Mouse (Mus musculus) spleen, adult 12 weeks (tissue): ENCODE measurements around the gene Best3.
"Not testable (repeated sequence)": the region's sequence is repeated elsewhere in the genome, so short reads cannot be mapped to it uniquely, and the experiment has no call there.

Experiments
- DNase-seq: peaks from one replicate; pipeline ENCODE4 v3.0.0; 2022; ENCODE audit warnings: low spot score

Best3 gene

GRCm38 (mm10) chr10:116978841-116979240 lies 7.3 kb upstream of the Best3 start:
- DNase-seq, result no peak

- DNase-seq, result no peak
These were observed 5.8 kb upstream of the Best3 start for GRCm38 (mm10) chr10:116980273-116980672.

GRCm38 (mm10) chr10:116980888-116981287 lies 5.2 kb upstream of the Best3 start:
- DNase-seq, result no peak

- DNase-seq, result no peak
These were observed 3.6 kb upstream of the Best3 start for GRCm38 (mm10) chr10:116982526-116982925.

GRCm38 (mm10) chr10:116984836-116985235 lies 1.3 kb upstream of the Best3 start:
- DNase-seq, result no peak

GRCm38 (mm10) chr10:116993971-116994370 lies 7.9 kb downstream of the Best3 start:
- no peak for DNase-seq

GRCm38 (mm10) chr10:116995162-116995561 lies 9.0 kb downstream of the Best3 start:
- no peak for DNase-seq

GRCm38 (mm10) chr10:116995584-116996235 lies 9.6 kb downstream of the Best3 start:
- DNase-seq, result no peak

GRCm38 (mm10) chr10:116996236-116996600 lies 10.1 kb downstream of the Best3 start:
- DNase-seq, result no peak

GRCm38 (mm10) chr10:116998716-116999455 lies 12.8 kb downstream of the Best3 start:
- DNase-seq, result no peak

GRCm38 (mm10) chr10:117000975-117001374 lies 14.9 kb downstream of the Best3 start:
- DNase-seq, result no peak

GRCm38 (mm10) chr10:117004695-117005094 lies 18.6 kb downstream of the Best3 start:
- DNase-seq, result no peak

GRCm38 (mm10) chr10:117005707-117006464 lies 19.8 kb downstream of the Best3 start:
- DNase-seq, result no peak

GRCm38 (mm10) chr10:117009691-117010090 lies 23.6 kb downstream of the Best3 start:
- DNase-seq, result no peak

GRCm38 (mm10) chr10:117011047-117011446 lies 24.9 kb downstream of the Best3 start:
- DNase-seq, result no peak

- no peak for DNase-seq
These were observed 27.7 kb downstream of the Best3 start for GRCm38 (mm10) chr10:117013689-117014390.

GRCm38 (mm10) chr10:117014565-117014964 lies 28.5 kb downstream of the Best3 start:
- no peak for DNase-seq

- DNase-seq, result no peak
These were observed 32.2 kb downstream of the Best3 start for GRCm38 (mm10) chr10:117018281-117018840.

- no peak for DNase-seq
These were observed 35.1 kb downstream of the Best3 start for GRCm38 (mm10) chr10:117021020-117021754.

GRCm38 (mm10) chr10:117023693-117024092 lies 37.6 kb downstream of the Best3 start:
- no peak for DNase-seq

GRCm38 (mm10) chr10:117025776-117026175 lies 39.7 kb downstream of the Best3 start:
- DNase-seq, result not testable (repeated sequence)
